Mouse (Mus musculus): ENCODE results near the gene Snapc4.
A peak's percentile ranks its signal among the peaks of the same experiment; 100 is the strongest.

The Snapc4 gene

DNA sequence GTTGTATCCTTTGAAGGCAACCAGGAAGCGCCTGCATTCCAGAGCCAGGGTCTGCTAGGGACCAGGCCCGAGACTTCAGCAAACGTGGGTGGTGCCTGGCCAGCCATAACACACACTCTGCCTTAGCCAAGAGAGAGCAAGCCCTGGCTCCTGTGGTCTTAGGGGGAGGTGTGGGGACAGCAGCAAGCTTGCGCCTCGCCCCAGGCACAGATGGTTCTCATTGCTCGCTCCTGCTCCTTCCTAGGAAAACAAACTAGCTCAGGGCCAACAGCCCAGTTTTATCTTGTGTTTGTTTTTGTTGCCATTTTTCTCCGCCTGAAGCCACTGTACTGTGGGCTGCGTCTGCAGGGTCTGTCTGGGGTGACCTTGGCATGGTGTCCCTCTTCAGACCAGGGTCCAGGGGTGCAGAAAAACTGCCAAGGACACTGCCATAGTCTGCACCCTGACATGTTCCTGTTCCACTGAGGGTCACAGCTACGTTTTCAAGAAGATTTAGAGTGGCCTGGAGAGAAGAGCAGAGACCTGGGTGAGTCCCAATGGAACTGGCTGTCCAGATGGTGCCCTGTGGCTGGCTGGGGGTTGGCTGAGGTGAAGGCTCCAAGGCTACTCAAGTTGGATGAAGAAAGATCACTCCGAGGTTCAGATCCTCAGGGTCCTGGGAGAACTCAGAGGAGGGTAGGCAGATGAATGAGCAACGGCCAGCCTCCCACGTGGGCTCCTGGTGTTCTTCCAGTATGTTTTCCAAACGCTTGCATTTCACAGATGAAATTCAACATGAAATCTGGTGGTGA, 66.0 kb downstream of the Snapc4 start:
- peak; percentile 86 for DNase-seq (ENCODE audit: low read depth)

DNA sequence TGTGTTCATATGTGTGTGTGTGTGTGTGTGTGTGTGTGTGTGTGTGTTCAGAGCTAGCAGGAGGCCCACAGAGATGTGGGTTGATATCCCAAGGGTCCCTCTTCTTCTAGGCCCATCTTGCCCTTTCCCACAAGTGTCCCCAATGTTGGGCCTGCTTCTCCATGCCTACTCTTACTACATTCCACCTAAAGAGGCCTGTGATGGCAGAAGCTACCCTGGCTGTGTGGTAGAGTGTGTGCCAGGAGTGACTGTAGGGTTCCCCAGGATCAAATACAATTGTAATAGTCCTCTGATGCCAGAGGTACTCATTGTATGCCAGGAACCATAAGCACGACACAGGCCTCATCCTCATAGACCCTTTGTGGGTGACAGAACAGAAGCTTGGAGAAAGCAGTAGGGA, 67.1 kb downstream of the Snapc4 start:
- no peak for DNase-seq (ENCODE audit: low read depth)

DNA sequence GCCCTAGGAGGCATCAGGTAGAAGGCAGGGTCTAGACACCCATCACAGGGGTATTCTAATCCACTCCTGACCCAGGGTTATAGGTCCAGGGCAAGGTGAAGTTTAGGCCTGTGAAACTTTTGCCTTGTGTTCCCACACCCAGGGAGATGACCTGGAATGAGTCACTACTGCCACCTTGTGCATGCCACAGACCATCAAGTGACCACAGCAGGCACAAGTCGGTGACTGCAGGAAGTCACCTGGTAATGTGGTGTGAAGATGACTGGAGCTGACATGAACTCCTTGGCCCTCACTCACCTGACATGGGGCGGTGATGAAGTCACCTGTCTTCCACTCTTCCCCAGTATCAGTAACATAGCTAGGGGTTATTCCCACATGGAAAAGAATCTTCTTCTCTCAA, 67.6 kb downstream of the Snapc4 start:
- DNase-seq (ENCODE audit: low read depth) = no peak
